Mouse (Mus musculus): Measurements from ENCODE around the gene Olfr1360.

Gene Olfr1360

DNA sequence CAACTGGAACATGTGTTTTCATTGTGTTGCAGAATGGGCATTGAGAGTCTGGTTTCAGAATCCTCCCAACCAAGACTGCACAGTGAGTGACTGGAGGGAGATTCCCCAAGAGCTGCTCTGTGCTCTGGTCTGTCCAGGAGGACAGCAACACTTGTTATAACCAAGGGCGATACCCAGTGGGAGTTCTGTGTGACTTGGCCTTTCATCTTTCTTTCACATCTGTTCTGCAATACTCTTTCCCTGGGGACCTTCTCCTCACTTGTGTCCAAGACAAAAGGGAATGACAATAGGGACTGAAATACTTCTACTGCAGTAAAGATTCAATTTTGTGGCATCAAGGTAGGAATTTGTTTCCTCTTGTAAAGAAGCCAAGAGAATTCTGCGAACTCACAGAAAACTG is 34.8 kb downstream of the Olfr1360 start, which contains the start of gene Olfr11:
Gene Olfr11 (minus strand): TSS at position 101 of the 400 bp plus-strand sequence.
- DNase-seq (ENCODE audit: low spot score in 2 of 2): no peak

All from frontal cortex, postnatal 25 days (tissue).